Mouse (Mus musculus) brain, embryonic 14.5 days (tissue): Measurements from ENCODE around the gene Camk2d.

Experiments used
- CTCF ChIP-seq: fragments of 200-500 bp; IDR thresholded peaks from 2 replicates; pipeline ENCODE4 v1.5.1; 2012; ENCODE audit warnings: inconsistent platforms, mild to moderate bottlenecking, moderate library complexity, borderline replicate concordance; ENCODE audit not compliant: insufficient read depth, insufficient read length; ENCODE audit errors: extremely low read depth
- POLR2A ChIP-seq: fragments of 200-500 bp; IDR thresholded peaks from 2 replicates; pipeline ENCODE4 v1.6.1; 2012; ENCODE audit warnings: mild to moderate bottlenecking, inconsistent platforms, borderline replicate concordance; ENCODE audit not compliant: poor library complexity, insufficient read depth, insufficient read length, severe bottlenecking; ENCODE audit errors: extremely low read depth

- TF ChIP-seq CTCF (no peak), POLR2A (no peak)
Measured at GRCm38 (mm10) chr3:126810372-126811090, 214.4 kb downstream of the Camk2d start.
